Mouse (Mus musculus) v-Abl transformed pro-B cells (cell line): ENCODE data around the gene Cstf1.

Experiments
- in situ Hi-C, 2 experiments: fragments of 400-800 bp; cut with MboI; formaldehyde crosslinking; loops; one replicate each; pipeline ENCODE4 v1.15.1; 2025; ENCODE audit not compliant: unreplicated experiment in 2 of 2

Cstf1 gene

GRCm38 (mm10) chr2:172406173-172406572 lies 35.7 kb downstream of the Cstf1 start:
- in situ Hi-C loops: no loop called here

- in situ Hi-C loops: no loop called here
Measured at GRCm38 (mm10) chr2:172407499-172407898, 37.0 kb downstream of the Cstf1 start.

DNA sequence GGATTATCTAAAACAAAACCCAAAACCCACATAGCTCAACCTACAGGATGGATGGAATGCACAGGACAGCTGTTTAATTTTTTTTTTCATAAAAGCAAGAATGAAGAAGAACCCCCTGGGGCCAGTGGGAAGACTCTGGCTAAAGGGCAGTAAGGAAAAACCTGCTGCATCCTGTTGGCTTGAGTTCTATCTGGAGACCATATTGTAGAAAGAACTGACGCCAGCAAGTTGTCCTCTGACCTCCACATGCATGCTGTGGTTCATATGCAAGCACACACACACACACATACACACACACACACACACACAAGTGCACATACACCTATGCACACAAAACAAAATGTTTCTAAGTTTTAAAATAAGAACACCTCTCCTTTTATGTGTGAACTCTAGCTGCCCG lies 40.2 kb downstream of the Cstf1 start:
- in situ Hi-C loops: no loop called here

DNA sequence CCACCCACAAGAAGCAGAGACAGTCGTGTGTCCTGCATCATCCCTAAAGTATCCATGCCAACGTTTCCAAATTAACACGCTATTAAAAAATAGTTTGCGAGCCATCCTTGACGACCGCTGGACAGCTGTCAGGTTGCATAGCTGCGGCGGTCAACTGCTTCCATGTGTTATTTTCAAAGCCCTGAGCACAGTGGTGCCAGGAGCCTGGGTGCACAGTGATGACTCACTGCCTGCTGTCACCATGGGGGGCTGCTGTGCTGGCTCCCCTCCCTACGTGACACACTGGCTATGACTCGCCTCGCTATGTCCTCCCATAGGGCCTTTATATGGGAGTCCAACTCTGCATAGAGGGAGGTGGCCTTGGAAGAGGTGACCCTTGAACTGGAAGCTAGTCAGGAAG lies 40.6 kb downstream of the Cstf1 start:
- in situ Hi-C loops: no loop called here

DNA sequence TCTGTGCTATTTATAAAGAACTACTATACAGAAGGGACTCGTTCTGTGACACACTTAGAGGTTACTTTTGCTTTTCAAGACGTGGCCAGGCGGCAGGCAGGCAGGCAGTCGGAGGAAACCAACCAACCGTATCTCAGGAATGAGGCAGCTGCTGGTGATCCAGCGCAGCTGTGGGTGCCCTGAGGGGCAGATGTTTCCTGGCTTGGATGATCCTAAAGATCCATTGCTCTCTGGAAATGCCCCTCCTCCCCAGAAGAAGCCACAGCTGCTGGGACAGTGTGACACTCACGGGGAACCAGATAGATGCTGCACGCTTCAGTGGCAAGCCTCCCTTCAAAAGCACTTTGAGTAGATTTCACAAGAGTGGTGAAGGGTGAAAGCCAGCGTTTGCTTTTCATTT lies 42.0 kb downstream of the Cstf1 start:
- in situ Hi-C loops: no loop called here

- in situ Hi-C loops: no loop called here
Measured at GRCm38 (mm10) chr2:172413273-172413672, 42.8 kb downstream of the Cstf1 start.

DNA sequence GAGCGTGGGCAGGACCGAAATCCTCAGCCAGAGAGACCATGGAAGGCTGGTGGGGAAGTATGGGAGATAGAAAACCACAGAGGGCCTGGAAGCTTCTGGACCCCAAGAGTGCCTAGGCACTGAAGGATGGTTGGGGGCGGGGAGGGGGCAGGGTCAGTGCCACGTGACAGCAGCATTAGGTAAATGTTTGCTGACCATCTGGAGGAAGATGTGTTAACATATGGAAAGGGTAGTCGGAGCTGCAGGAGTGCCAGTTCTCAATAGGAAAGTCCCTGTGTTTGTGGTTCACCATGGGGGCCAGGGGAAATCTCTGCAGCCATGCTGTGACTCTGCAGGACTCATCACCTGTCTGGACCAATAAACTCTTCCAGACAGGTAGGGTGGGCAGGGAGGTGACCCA lies 43.4 kb downstream of the Cstf1 start:
- in situ Hi-C loops: no loop called here

DNA sequence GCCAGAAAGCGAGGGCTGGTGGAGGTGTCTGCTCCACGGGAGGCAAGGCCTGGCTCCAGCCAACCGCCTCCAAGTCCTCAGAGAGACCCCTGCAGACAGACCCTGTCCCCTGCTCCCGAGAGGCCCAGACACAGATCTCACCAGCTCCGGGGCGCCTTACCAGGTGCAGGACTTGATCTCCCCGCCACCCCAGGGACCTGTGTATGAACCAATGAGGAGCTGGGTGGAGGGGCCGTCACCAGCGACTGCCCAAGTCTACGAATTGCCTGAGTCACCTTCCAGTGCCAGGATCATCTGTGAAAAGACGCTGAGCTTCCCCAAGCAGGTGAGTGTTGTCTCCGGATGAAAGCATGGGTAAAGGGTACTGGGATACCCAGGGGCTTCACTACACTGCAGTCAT lies 45.7 kb downstream of the Cstf1 start:
- in situ Hi-C loops: no loop called here

GRCm38 (mm10) chr2:172416876-172417275 lies 46.4 kb downstream of the Cstf1 start:
- in situ Hi-C loops: no loop called here

DNA sequence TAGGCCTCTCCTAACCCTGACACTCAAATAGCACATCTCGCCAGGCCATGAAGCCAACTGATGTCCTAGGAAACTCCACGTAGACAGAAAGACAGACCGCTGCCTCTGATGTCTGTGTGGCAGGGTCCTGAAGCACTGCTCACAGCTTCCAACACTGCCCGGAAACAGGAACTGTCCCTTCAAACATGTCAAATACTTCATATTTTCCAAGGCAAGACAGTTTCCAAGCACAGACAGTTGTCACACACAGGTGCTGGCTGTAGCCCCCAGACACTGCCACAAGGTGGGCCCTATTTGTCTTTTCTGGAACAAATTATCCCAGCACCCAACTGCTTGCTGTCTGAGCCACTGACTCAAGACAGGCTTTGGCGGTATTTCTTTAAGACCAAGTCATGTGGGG lies 47.7 kb downstream of the Cstf1 start:
- in situ Hi-C loops: no loop called here

DNA sequence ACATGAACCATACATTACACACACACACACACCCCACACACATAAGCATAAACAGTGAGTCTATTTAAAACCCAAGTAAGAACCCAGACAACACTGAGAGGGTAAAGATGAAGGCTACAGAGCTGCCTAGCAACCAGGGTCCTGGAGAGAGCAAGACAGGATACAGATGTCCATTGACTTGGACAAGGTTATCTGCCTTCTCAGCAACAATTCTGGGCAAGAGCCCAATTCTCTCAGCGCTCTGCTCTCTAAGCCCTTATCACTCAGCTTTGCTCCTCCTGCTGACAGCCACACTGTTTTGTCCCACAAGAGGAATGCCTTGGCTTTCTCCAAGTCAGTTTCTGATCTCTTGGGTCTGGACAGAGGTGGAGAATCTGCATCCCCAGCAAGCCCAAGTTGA lies 60.1 kb downstream of the Cstf1 start:
- in situ Hi-C loops: loop anchor here (25.0 kb wide), 2 partner anchors 1032 to 1907 kb away; partner anchors contain the start of gene Gm20721 (in 2 of the 2)
